Mouse (Mus musculus) hindbrain, postnatal 0 days (tissue): ENCODE data around the gene Xrn2. TPM values are rescaled to one million over a fixed set of nuclear protein-coding genes. Genes with fewer than 3 reads are reported as not detected.

Experiments used
- ATAC-seq: fragments of 200-750 bp; cut with Nextera tagmentation; 2 replicates; pipeline ENCODE4 v1.8.0; 2017; ENCODE audit warnings: mild to moderate bottlenecking, moderate TSS enrichment, moderate library complexity
- DNase-seq: peaks from one replicate; pipeline ENCODE4 v3.0.0-alpha.2; 2015; ENCODE audit warnings: low spot score
- H3K27ac ChIP-seq: fragments of 300-500 bp; sonication (generic); 2 replicates; pipeline ENCODE4 v1.5.1; 2014; ENCODE audit warnings: mild to moderate bottlenecking
- H3K27me3 ChIP-seq: fragments of 300-500 bp; sonication (generic); 2 replicates; pipeline ENCODE4 v1.6.1; 2014; ENCODE audit warnings: low read length, mixed read lengths; ENCODE audit not compliant: insufficient read depth
- H3K36me3 ChIP-seq: fragments of 300-500 bp; sonication (generic); 2 replicates; pipeline ENCODE4 v1.6.1; 2014; ENCODE audit warnings: low read length, mixed read lengths; ENCODE audit not compliant: insufficient read depth
- H3K4me1 ChIP-seq: fragments of 300-500 bp; sonication (generic); 2 replicates; pipeline ENCODE4 v1.6.1; 2014; ENCODE audit warnings: antibody characterized with exemption, low read length, mixed read lengths; ENCODE audit not compliant: insufficient read depth
- H3K4me2 ChIP-seq: fragments of 300-500 bp; sonication (generic); 2 replicates; pipeline ENCODE4 v1.6.1; 2014; ENCODE audit warnings: low read depth, mild to moderate bottlenecking, low read length, moderate library complexity, mixed read lengths
- H3K4me3 ChIP-seq: fragments of 300-500 bp; sonication (generic); 2 replicates; pipeline ENCODE4 v1.5.1; 2014; ENCODE audit warnings: low read length
- H3K9ac ChIP-seq: fragments of 300-500 bp; sonication (generic); replicated peaks from 2 replicates; pipeline ENCODE4 v1.6.1; 2014; ENCODE audit warnings: mild to moderate bottlenecking, low read length, moderate library complexity, mixed read lengths
- H3K9me3 ChIP-seq: fragments of 300-500 bp; sonication (generic); 2 replicates; pipeline ENCODE4 v1.6.1; 2016; ENCODE audit warnings: low read length, mixed read lengths
- CTCF ChIP-seq: IDR thresholded peaks from 2 replicates; pipeline ENCODE4 v1.5.1; 2016; ENCODE audit warnings: antibody characterized with exemption, control low read depth, low read depth
- whole genome bisulfite sequencing: fragments of 180-500 bp; shearing (Covaris S2); extraction: QIAGEN DNeasy Blood & Tissue Kit; methylation state at CpG from one replicate; pipeline ENCODE4 v1.1.7; 2014; 5-methylcytosine and 5-hydroxymethylcytosine counted together
- polyA plus RNA-seq: library from polyadenylated mRNA; unstranded; fragments of >200 nt; fragmentation: Nextera tagmentation; extraction: Ambion mirVana; gene quantifications from 2 replicates; pipeline ENCODE4 v1.2.1, GENCODE M21; 2015
- total RNA-seq: library from RNA; depleted of rRNA; stranded (reverse); fragments of >200 nt; gene quantifications from 2 replicates; pipeline ENCODE4 v1.2.3, GENCODE M21; 2014; rRNA removed

Xrn2 gene
- total RNA-seq = 40.3 and 41.3 TPM in 2 replicates
- 57.9 and 60.8 TPM in 2 replicates for polyA plus RNA-seq

DNA sequence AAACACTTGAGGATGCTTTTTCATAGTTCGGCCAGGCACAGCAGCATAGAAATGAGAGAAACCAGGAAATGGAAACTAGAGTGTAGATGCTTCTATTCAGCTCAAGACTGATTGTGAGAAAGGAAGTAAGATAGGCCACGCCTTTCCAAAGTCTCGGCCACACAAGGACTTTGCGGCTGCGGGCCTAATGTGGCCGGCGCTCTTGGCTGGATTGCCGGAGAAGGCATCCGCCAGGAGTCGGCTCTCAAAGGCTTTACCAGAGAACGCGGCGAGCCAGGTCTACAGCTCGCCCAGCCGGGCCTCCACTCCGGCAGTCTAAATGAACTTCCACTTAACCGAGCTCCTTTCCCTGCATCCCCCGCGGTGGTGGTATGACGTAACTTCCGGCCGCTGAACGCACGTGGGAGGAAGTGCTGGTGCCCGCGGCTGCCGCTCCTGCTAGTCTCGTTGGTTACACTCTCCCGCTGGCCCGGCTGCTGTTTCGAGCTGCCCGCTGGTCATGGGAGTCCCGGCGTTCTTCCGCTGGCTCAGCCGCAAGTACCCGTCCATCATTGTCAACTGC lies at the start of gene Xrn2:
Gene Xrn2 (plus strand): TSS at position 374 of the 562 bp plus-strand sequence.
- TF ChIP-seq CTCF = 0 out of 2 replicates have a peak, but pooled peaks have one; percentile 1
- WGBS = 0% methylated on average over 37 of the region's 37 CpGs
- DNase-seq (peak; percentile 98), ATAC-seq (peak; percentile 98)
- Histone ChIP-seq H3K9ac (peak within 1 kb of the TSS; percentile 83), H3K9me3 (no peaks in the 10 kb centered on the region), H3K4me2 (peak within 1 kb of the TSS; percentile 79), H3K36me3 (no peaks in the 10 kb centered on the region), H3K4me1 (peaks cover 14% of the 10 kb centered on the region; the same call in 1 of the 2 replicates), H3K27ac (peak within 1 kb of the TSS; percentile 98), H3K4me3 (peak within 1 kb of the TSS; percentile 95), H3K27me3 (no peaks in the 10 kb centered on the region)

DNA sequence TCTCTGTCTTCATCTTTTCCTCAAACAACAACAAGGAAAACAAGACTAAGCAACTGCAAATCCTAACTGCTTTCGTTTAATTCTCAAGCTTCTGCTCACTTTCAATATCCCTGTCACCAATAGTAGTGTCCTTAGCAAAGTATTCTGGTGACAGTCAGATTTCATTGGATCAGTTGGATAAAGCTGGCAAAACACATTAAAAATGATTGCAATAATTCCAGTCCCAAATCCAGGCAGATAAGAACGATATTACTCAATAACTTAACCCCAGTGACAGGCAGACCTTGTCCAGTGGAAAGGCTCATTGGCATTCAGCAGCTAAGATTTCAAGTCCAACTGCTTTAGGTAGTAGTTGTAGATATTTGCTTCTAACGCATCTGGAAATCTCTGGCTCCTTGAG lies 37.8 kb upstream of the Xrn2 start:
- Histone ChIP-seq H3K4me3 (no peak overlapping the region), H3K4me2 (no peak overlapping the region), H3K9ac (no peak overlapping the region), H3K27ac (no peak overlapping the region), H3K9me3 (no peaks in the 10 kb centered on the region), H3K4me1 (no peaks in the 10 kb centered on the region), H3K27me3 (no peaks in the 10 kb centered on the region), H3K36me3 (no peaks in the 10 kb centered on the region)
- TF ChIP-seq CTCF = no peak
- 90% methylated on average over 3 of the region's 3 CpGs for WGBS
- ATAC-seq = no peak
- no peak for DNase-seq

DNA sequence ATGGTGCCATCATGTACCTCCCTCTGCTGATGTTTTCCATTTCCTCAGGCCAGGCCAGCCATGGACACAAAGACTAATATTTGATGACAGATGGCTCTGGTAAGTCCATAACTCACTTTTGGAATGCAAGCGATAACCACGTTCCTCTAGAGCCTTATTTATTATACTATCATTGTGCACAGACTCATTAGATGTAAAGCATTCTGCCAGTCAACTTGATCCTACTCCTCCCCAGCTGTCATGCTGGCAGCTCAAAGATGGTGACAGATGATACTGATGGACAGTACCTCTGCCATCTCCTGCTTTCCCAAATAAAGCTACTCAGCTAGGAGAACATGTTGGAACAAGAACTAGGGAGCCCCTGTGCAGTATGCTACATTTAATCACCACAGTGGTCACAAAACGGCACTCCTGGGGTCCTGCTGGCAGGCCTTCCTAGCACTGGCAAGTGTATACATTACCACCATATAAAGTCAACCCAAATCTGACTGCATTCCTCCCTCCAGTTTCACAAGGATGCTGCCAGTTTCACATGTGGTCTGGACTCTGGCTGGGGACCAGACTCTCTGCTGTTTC lies 37.3 kb upstream of the Xrn2 start:
- no peak for TF ChIP-seq CTCF
- Histone ChIP-seq H3K27ac (no peak overlapping the region), H3K27me3 (no peaks in the 10 kb centered on the region), H3K9ac (no peak overlapping the region), H3K4me1 (no peaks in the 10 kb centered on the region), H3K4me2 (no peak overlapping the region), H3K4me3 (no peak overlapping the region), H3K36me3 (no peaks in the 10 kb centered on the region), H3K9me3 (no peaks in the 10 kb centered on the region)
- DNase-seq (peak; percentile 10), ATAC-seq (no peak)
- 71% methylated on average over 3 of the region's 3 CpGs for WGBS

DNA sequence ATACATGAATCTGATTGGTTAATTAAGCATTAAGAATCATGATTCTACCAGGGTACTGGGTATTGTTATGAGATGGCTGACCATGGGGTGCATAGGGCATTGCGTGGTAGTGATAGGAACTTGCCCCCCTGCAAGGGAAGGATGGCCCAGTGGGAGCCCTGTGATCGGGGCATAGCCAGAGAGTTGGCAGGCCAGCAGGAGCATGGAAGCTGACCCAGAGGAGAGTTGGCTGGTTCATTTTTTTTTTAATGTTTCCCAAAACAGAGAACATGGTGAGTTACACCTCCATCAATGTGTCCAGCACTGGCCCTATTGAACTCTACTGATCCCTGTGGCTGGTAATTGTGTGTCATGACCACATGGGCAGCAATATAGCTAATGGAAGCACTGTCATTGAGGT lies 30.0 kb upstream of the Xrn2 start:
- no peak for DNase-seq
- no peaks in the 10 kb centered on the region for H3K27me3 ChIP-seq

DNA sequence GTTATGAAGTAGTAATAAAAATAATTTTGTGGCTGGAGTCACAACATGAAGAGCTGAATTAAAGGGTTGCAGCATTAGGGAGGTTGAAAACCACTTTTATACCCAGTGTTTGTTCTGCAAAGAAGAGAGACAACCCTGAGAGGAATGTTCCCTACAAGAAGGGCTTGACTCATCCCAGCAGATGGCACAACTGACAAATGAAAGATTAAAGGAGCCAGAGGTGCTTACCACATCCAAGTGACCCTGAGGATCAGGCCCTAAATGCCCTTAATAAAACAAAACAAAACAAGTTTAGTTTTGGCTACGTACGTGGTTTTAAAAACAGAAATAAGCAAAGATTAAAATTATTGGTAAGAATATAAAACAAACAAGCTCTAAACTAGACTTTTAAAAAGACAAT lies 28.0 kb upstream of the Xrn2 start:
- DNase-seq (no peak), ATAC-seq (no peak)
- Histone ChIP-seq H3K4me1 (no peaks in the 10 kb centered on the region), H3K27ac (no peak overlapping the region), H3K9ac (no peak overlapping the region), H3K27me3 (no peaks in the 10 kb centered on the region), H3K9me3 (no peaks in the 10 kb centered on the region), H3K36me3 (no peaks in the 10 kb centered on the region), H3K4me2 (no peak overlapping the region), H3K4me3 (no peak overlapping the region)
- TF ChIP-seq CTCF = no peak
- WGBS = 92% methylated on average over 2 of the region's 2 CpGs

More for the DNA sequence above, 30.0 kb upstream of the Xrn2 start:
- no peak overlapping the region for H3K4me3 ChIP-seq
- no peak overlapping the region for H3K4me2 ChIP-seq
- H3K36me3 ChIP-seq = no peaks in the 10 kb centered on the region
- no peak for ATAC-seq
- H3K9ac ChIP-seq = no peak overlapping the region
- H3K27ac ChIP-seq = no peak overlapping the region
- no peak for TF ChIP-seq CTCF
- H3K9me3 ChIP-seq = no peaks in the 10 kb centered on the region
- no peaks in the 10 kb centered on the region for H3K4me1 ChIP-seq
- 85% methylated on average over 2 of the region's 2 CpGs for WGBS

DNA sequence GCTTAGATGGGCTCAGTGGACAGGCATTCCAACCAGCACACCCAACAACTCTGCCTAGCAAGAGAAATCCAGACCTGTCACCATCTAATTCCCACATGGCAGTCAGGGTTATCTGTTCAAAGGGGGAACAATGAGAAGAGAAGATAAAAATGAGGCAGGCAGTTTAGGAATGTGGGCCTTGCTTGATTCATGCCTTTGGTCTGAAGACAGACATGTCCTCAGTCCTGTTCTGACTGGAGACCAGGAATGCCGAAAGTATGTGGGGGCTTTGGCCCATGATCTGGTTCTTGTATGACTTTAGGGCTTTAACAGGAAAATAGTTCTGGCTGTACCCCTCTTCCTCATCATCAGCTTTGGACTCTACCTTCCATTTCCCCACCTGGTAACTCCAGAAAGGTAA lies 27.0 kb upstream of the Xrn2 start:
- no peak for ATAC-seq
- Histone ChIP-seq H3K4me3 (no peak overlapping the region), H3K4me1 (no peaks in the 10 kb centered on the region), H3K4me2 (no peak overlapping the region), H3K9me3 (no peaks in the 10 kb centered on the region), H3K9ac (no peak overlapping the region), H3K27me3 (no peaks in the 10 kb centered on the region), H3K27ac (no peak overlapping the region), H3K36me3 (no peaks in the 10 kb centered on the region)
- no peak for DNase-seq
- TF ChIP-seq CTCF = no peak
- 86% methylated on average over 1 of the region's 1 CpGs for WGBS

DNA sequence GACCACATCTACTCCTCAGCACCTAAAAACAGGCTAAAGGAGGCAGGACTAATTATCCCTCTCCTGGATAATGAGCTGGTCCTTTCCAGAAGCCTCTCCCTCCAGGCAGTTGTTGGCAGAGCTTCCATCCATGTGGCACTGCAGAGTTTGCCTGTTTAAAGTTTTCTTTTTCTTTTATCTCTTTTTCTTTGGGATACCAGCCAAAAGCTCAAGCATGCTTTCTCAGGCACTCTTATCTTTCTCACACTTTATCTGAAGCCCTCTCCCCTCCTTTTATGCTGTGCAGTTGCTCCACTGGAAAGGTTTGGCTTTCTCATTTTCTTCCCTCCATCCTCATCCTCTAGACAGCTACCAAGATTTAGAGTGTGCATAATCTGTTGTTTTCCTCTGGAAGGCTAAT lies 26.4 kb upstream of the Xrn2 start:
- TF ChIP-seq CTCF = no peak
- Histone ChIP-seq H3K36me3 (no peaks in the 10 kb centered on the region), H3K4me3 (no peak overlapping the region), H3K27me3 (no peaks in the 10 kb centered on the region), H3K9me3 (no peaks in the 10 kb centered on the region), H3K9ac (no peak overlapping the region), H3K27ac (no peak overlapping the region), H3K4me1 (no peaks in the 10 kb centered on the region), H3K4me2 (no peak overlapping the region)
- ATAC-seq (no peak), DNase-seq (no peak)
